Mouse (Mus musculus): Measurements from ENCODE around the gene Defb29. TPM values are rescaled to one million over a fixed set of nuclear protein-coding genes. Genes with fewer than 3 reads are reported as not detected.

Defb29 gene
- polyA plus RNA-seq, 1 experiment = not detected

DNA sequence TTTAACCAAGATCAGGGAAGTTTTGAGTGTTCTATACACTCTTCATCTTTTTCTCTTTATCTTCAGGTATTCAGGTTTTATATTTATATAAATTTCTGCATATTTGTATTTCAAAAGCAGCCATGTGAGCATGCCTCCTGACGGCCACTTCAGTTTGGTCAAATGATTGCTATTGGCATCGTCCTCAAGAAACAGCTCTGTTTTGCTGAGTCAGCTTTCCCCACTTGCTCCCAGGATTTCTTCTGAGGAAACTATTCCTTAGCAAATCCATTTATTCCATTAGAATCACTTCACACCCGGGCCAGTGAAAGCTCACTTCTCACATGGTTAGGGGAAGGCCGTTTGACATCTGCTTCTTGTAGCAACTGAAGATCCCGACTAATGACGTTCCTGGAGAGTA is 41.9 kb downstream of the Defb29 start:
- no peak overlapping the region for H3K27ac ChIP-seq (ENCODE audit: control insufficient read depth, insufficient read depth, low read depth, low read length, poor library complexity)
- H3K4me3 ChIP-seq (replicated peaks; ENCODE audit: control insufficient read depth, low read depth, low read length) = no peak overlapping the region
- WGBS = 77% methylated on average over 6 of the region's 6 CpGs
- no peaks in the 10 kb centered on the region for H3K4me1 ChIP-seq (ENCODE audit: control insufficient read depth, insufficient read depth, low read length)
- TF ChIP-seq POLR2A (IDR thresholded peaks at IDR 0.05; ENCODE audit: borderline replicate concordance, control insufficient read depth, low read depth, low read length) = no peak

DNA sequence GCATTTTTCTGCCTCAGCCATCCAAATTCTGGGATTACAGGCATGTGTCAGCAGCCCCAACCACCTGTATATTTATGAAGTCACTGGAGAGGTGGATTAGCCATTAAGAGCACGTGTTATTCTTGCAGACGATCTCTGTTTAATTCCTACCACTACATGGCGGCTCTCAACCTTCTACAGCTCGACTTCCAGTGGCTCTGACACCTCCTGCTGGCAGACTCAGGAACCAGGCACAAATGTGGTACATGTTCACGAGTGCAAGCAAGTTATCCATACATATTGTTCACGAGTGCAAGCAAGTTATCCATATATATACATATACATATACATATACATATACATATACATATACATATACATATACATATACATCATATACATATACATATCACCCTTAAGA is 46.7 kb downstream of the Defb29 start:
- WGBS = 81% methylated on average over 6 of the region's 6 CpGs
- Histone ChIP-seq H3K27ac (ENCODE audit: control insufficient read depth, insufficient read depth, low read depth, low read length, poor library complexity) (no peak overlapping the region), H3K4me3 (replicated peaks; ENCODE audit: control insufficient read depth, low read depth, low read length) (no peak overlapping the region), H3K4me1 (ENCODE audit: control insufficient read depth, insufficient read depth, low read length) (no peaks in the 10 kb centered on the region)
- TF ChIP-seq CTCF (IDR thresholded peaks at IDR 0.05; ENCODE audit: control insufficient read depth, insufficient read depth, low read length) (no peak), POLR2A (IDR thresholded peaks at IDR 0.05; ENCODE audit: borderline replicate concordance, control insufficient read depth, low read depth, low read length) (no peak)

DNA sequence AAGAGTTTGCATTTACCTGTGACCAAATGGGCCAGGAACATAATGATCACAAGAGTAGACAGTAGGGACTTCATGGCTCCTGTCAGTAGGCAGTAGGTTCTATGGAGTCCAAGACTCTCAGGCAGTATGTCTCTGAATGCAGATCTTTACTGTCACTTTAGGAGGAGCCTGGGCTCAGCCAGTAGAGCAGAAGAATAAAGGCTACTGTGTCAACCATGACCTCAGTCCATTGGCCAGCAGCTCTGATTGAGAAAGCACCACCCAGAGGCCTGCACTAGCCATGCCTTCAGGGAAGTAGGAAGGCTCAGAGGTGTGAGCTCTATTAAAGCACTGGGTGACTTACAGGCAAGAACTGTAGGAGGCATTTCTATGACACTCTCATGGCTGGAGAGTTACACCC is 49.9 kb downstream of the Defb29 start, which contains the start of gene Defb22:
Gene Defb22 (minus strand): TSS at position 101 of the 400 bp plus-strand sequence.
- H3K4me3 ChIP-seq (replicated peaks; ENCODE audit: control insufficient read depth, low read depth, low read length) = no peak within 1 kb of the TSS
- H3K4me1 ChIP-seq (ENCODE audit: control insufficient read depth, insufficient read depth, low read length) = no peaks in the 10 kb centered on the region
- TF ChIP-seq POLR2A (IDR thresholded peaks at IDR 0.05; ENCODE audit: borderline replicate concordance, control insufficient read depth, low read depth, low read length) (no peak), CTCF (IDR thresholded peaks at IDR 0.05; ENCODE audit: control insufficient read depth, insufficient read depth, low read length) (no peak)
- H3K27ac ChIP-seq (ENCODE audit: control insufficient read depth, insufficient read depth, low read depth, low read length, poor library complexity) = no peak within 1 kb of the TSS

Other genes starting within 250 kb of the Defb29 start
- 10.6 and 27.9 TPM in 2 replicates for gene Tbc1d20, start 246.3 kb downstream of the Defb29 start, polyA plus RNA-seq (2011; ENCODE audit: insufficient read depth, insufficient read length, low replicate concordance, missing spikeins)
- 66.2 and 111 TPM in 2 replicates for gene Rbck1, start 207.4 kb downstream of the Defb29 start, polyA plus RNA-seq (2011; ENCODE audit: insufficient read depth, insufficient read length, low replicate concordance, missing spikeins)
- gene Trib3, start 196.1 kb downstream of the Defb29 start, polyA plus RNA-seq (2011; ENCODE audit: insufficient read depth, insufficient read length, low replicate concordance, missing spikeins) = 0.65 and 4.2 TPM in 2 replicates
- gene Nrsn2, start 163.5 kb downstream of the Defb29 start, polyA plus RNA-seq (2011; ENCODE audit: insufficient read depth, insufficient read length, low replicate concordance, missing spikeins) = not detected in 2 replicates
- 4.8 and 6.3 TPM in 2 replicates for gene Sox12, start 142.0 kb downstream of the Defb29 start, polyA plus RNA-seq (2011; ENCODE audit: insufficient read depth, insufficient read length, low replicate concordance, missing spikeins)
- gene Zcchc3, start 125.1 kb downstream of the Defb29 start, polyA plus RNA-seq (2011; ENCODE audit: insufficient read depth, insufficient read length, low replicate concordance, missing spikeins) = 5.6 and 6.2 TPM in 2 replicates
- 0.66 and 2.9 TPM in 2 replicates for gene 6820408C15Rik, start 124.5 kb downstream of the Defb29 start, polyA plus RNA-seq (2011; ENCODE audit: insufficient read depth, insufficient read length, low replicate concordance, missing spikeins)
- gene Defb23, start 75.5 kb downstream of the Defb29 start, polyA plus RNA-seq (2011; ENCODE audit: insufficient read depth, insufficient read length, low replicate concordance, missing spikeins) = not detected in 2 replicates
- gene Defb20, start 63.0 kb downstream of the Defb29 start, polyA plus RNA-seq (2011; ENCODE audit: insufficient read depth, insufficient read length, low replicate concordance, missing spikeins) = not detected in 2 replicates
- gene Defb22, start 50.0 kb downstream of the Defb29 start, polyA plus RNA-seq (2011; ENCODE audit: insufficient read depth, insufficient read length, low replicate concordance, missing spikeins) = not detected in 2 replicates
- gene Defb26, start 28.4 kb downstream of the Defb29 start, polyA plus RNA-seq (2011; ENCODE audit: insufficient read depth, insufficient read length, low replicate concordance, missing spikeins) = not detected in 2 replicates
- not detected in 2 replicates for gene Defb28, start 21.8 kb downstream of the Defb29 start, polyA plus RNA-seq (2011; ENCODE audit: insufficient read depth, insufficient read length, low replicate concordance, missing spikeins)
- gene Gm17416, start 29.2 kb upstream of the Defb29 start, polyA plus RNA-seq (2011; ENCODE audit: insufficient read depth, insufficient read length, low replicate concordance, missing spikeins) = not detected in 2 replicates
- gene Defb21, start 32.6 kb upstream of the Defb29 start, polyA plus RNA-seq (2011; ENCODE audit: insufficient read depth, insufficient read length, low replicate concordance, missing spikeins) = not detected in 2 replicates
- gene Defb19, start 40.2 kb upstream of the Defb29 start, polyA plus RNA-seq (2011; ENCODE audit: insufficient read depth, insufficient read length, low replicate concordance, missing spikeins) = not detected in 2 replicates
- gene Defb45, start 59.3 kb upstream of the Defb29 start, polyA plus RNA-seq (2011; ENCODE audit: insufficient read depth, insufficient read length, low replicate concordance, missing spikeins) = not detected in 2 replicates
- not detected in 2 replicates for gene Defb36, start 64.2 kb upstream of the Defb29 start, polyA plus RNA-seq (2011; ENCODE audit: insufficient read depth, insufficient read length, low replicate concordance, missing spikeins)
- gene Defb25, start 83.0 kb upstream of the Defb29 start, polyA plus RNA-seq (2011; ENCODE audit: insufficient read depth, insufficient read length, low replicate concordance, missing spikeins) = not detected in 2 replicates
- not detected in 2 replicates for gene Rem1, start 86.9 kb upstream of the Defb29 start, polyA plus RNA-seq (2011; ENCODE audit: insufficient read depth, insufficient read length, low replicate concordance, missing spikeins)
- 37.9 and 71.3 TPM in 2 replicates for gene H13, start 129.4 kb upstream of the Defb29 start, polyA plus RNA-seq (2011; ENCODE audit: insufficient read depth, insufficient read length, low replicate concordance, missing spikeins)
- 1.8 and 12.9 TPM in 2 replicates for gene Mcts2, start 146.9 kb upstream of the Defb29 start, polyA plus RNA-seq (2011; ENCODE audit: insufficient read depth, insufficient read length, low replicate concordance, missing spikeins)
- gene Id1, start 196.2 kb upstream of the Defb29 start, polyA plus RNA-seq (2011; ENCODE audit: insufficient read depth, insufficient read length, low replicate concordance, missing spikeins) = 4.2 and 15.9 TPM in 2 replicates
- gene Cox4i2, start 214.1 kb upstream of the Defb29 start, polyA plus RNA-seq (2011; ENCODE audit: insufficient read depth, insufficient read length, low replicate concordance, missing spikeins) = 1.4 TPM in 1 of 2 replicates, not detected in the other